Mouse (Mus musculus): ENCODE measurements at regions not wholly inside any gene's neighbourhood (a gene's known extent, or its start where the extent isn't known, plus 50 kb on each side); places are given as distances from the start of the nearest gene placed in this dataset.

GRCm38 (mm10) chr6:98502726-98503125, 160.2 kb upstream of the Gm765 start:
- H3K4me3 ChIP-seq (ENCODE audit: low read length), result no peak overlapping the region

GRCm38 (mm10) chr6:98499721-98500120, 157.2 kb upstream of the Gm765 start:
- Histone ChIP-seq H3K36me3 (ENCODE audit: control insufficient read depth, insufficient read depth, low read length) (no peaks in the 10 kb centered on the region), H3K9me3 (ENCODE audit: control insufficient read depth, low read length) (no peaks in the 10 kb centered on the region), H3K4me3 (ENCODE audit: low read length) (no peak overlapping the region), H3K4me2 (replicated peaks; ENCODE audit: low read depth, low read length) (no peak overlapping the region), H3K27me3 (ENCODE audit: control insufficient read depth, insufficient read depth, low read length) (no peaks in the 10 kb centered on the region), H3K27ac (ENCODE audit: low read depth, low read length) (no peak overlapping the region), H3K4me1 (ENCODE audit: control insufficient read depth, insufficient read depth, low read length) (no peaks in the 10 kb centered on the region), H3K9ac (ENCODE audit: low read depth, low read length) (no peak overlapping the region)
- WGBS, result 65% methylated on average over 5 of the region's 5 CpGs
- no peak for ATAC-seq (ENCODE audit: low FRiP score, low TSS enrichment)

More at GRCm38 (mm10) chr6:98502726-98503125, 160.2 kb upstream of the Gm765 start:
- Histone ChIP-seq H3K4me2 (replicated peaks; ENCODE audit: low read depth, low read length) (no peak overlapping the region), H3K9ac (ENCODE audit: low read depth, low read length) (no peak overlapping the region), H3K9me3 (ENCODE audit: control insufficient read depth, low read length) (no peaks in the 10 kb centered on the region), H3K4me1 (ENCODE audit: control insufficient read depth, insufficient read depth, low read length) (no peaks in the 10 kb centered on the region), H3K27ac (ENCODE audit: low read depth, low read length) (no peak overlapping the region), H3K36me3 (ENCODE audit: control insufficient read depth, insufficient read depth, low read length) (no peaks in the 10 kb centered on the region), H3K27me3 (ENCODE audit: control insufficient read depth, insufficient read depth, low read length) (no peaks in the 10 kb centered on the region)
- no peak for ATAC-seq (ENCODE audit: low FRiP score, low TSS enrichment)
- 83% methylated on average over 2 of the region's 2 CpGs for WGBS

GRCm38 (mm10) chr6:98486626-98487025, 144.1 kb upstream of the Gm765 start:
- 85% methylated on average over 3 of the region's 3 CpGs for WGBS

GRCm38 (mm10) chr6:98483319-98484123, 141.0 kb upstream of the Gm765 start:
- H3K4me3 ChIP-seq (ENCODE audit: low read length), result no peak overlapping the region
- H3K4me1 ChIP-seq (ENCODE audit: control insufficient read depth, insufficient read depth, low read length), result no peaks in the 10 kb centered on the region
- no peak overlapping the region for H3K9ac ChIP-seq (ENCODE audit: low read depth, low read length)
- H3K9me3 ChIP-seq (ENCODE audit: control insufficient read depth, low read length), result no peaks in the 10 kb centered on the region
- no peaks in the 10 kb centered on the region for H3K36me3 ChIP-seq (ENCODE audit: control insufficient read depth, insufficient read depth, low read length)
- ATAC-seq (ENCODE audit: low FRiP score, low TSS enrichment), result no peak
- no peaks in the 10 kb centered on the region for H3K27me3 ChIP-seq (ENCODE audit: control insufficient read depth, insufficient read depth, low read length)
- H3K4me2 ChIP-seq (replicated peaks; ENCODE audit: low read depth, low read length), result no peak overlapping the region
- WGBS, result 45% methylated on average over 3 of the region's 3 CpGs
- H3K27ac ChIP-seq (ENCODE audit: low read depth, low read length), result no peak overlapping the region

More at GRCm38 (mm10) chr6:98486626-98487025, 144.1 kb upstream of the Gm765 start:
- H3K36me3 ChIP-seq (ENCODE audit: control insufficient read depth, insufficient read depth, low read length), result no peaks in the 10 kb centered on the region
- no peak overlapping the region for H3K4me3 ChIP-seq (ENCODE audit: low read length)
- H3K4me1 ChIP-seq (ENCODE audit: control insufficient read depth, insufficient read depth, low read length), result no peaks in the 10 kb centered on the region
- H3K4me2 ChIP-seq (replicated peaks; ENCODE audit: low read depth, low read length), result no peak overlapping the region
- H3K9ac ChIP-seq (ENCODE audit: low read depth, low read length), result no peak overlapping the region
- H3K27me3 ChIP-seq (ENCODE audit: control insufficient read depth, insufficient read depth, low read length), result no peaks in the 10 kb centered on the region
- ATAC-seq (ENCODE audit: low FRiP score, low TSS enrichment), result no peak
- H3K9me3 ChIP-seq (ENCODE audit: control insufficient read depth, low read length), result no peaks in the 10 kb centered on the region
- no peak overlapping the region for H3K27ac ChIP-seq (ENCODE audit: low read depth, low read length)

- H3K36me3 ChIP-seq (ENCODE audit: control insufficient read depth, insufficient read depth, low read length), result no peaks in the 10 kb centered on the region
- H3K9me3 ChIP-seq (ENCODE audit: control insufficient read depth, low read length), result no peaks in the 10 kb centered on the region
- H3K4me2 ChIP-seq (replicated peaks; ENCODE audit: low read depth, low read length), result no peak overlapping the region
- H3K27ac ChIP-seq (ENCODE audit: low read depth, low read length), result no peak overlapping the region
- H3K4me3 ChIP-seq (ENCODE audit: low read length), result no peak overlapping the region
- ATAC-seq (ENCODE audit: low FRiP score, low TSS enrichment), result no peak
- no peaks in the 10 kb centered on the region for H3K27me3 ChIP-seq (ENCODE audit: control insufficient read depth, insufficient read depth, low read length)
- H3K9ac ChIP-seq (ENCODE audit: low read depth, low read length), result no peak overlapping the region
- 83% methylated on average over 2 of the region's 2 CpGs for WGBS
- no peaks in the 10 kb centered on the region for H3K4me1 ChIP-seq (ENCODE audit: control insufficient read depth, insufficient read depth, low read length)
Observed at GRCm38 (mm10) chr6:98482319-98482718, 139.8 kb upstream of the Gm765 start.

GRCm38 (mm10) chr6:98467563-98467962, 125.0 kb upstream of the Gm765 start:
- Histone ChIP-seq H3K27me3 (ENCODE audit: control insufficient read depth, insufficient read depth, low read length) (no peaks in the 10 kb centered on the region), H3K9me3 (ENCODE audit: control insufficient read depth, low read length) (no peaks in the 10 kb centered on the region), H3K4me3 (ENCODE audit: low read length) (no peak overlapping the region), H3K9ac (ENCODE audit: low read depth, low read length) (no peak overlapping the region), H3K27ac (ENCODE audit: low read depth, low read length) (no peak overlapping the region), H3K36me3 (ENCODE audit: control insufficient read depth, insufficient read depth, low read length) (no peaks in the 10 kb centered on the region), H3K4me2 (replicated peaks; ENCODE audit: low read depth, low read length) (no peak overlapping the region), H3K4me1 (ENCODE audit: control insufficient read depth, insufficient read depth, low read length) (no peaks in the 10 kb centered on the region)
- ATAC-seq (ENCODE audit: low FRiP score, low TSS enrichment), result no peak

- Histone ChIP-seq H3K36me3 (ENCODE audit: control insufficient read depth, insufficient read depth, low read length) (no peaks in the 10 kb centered on the region), H3K27me3 (ENCODE audit: control insufficient read depth, insufficient read depth, low read length) (no peaks in the 10 kb centered on the region), H3K9me3 (ENCODE audit: control insufficient read depth, low read length) (no peaks in the 10 kb centered on the region), H3K4me1 (ENCODE audit: control insufficient read depth, insufficient read depth, low read length) (no peaks in the 10 kb centered on the region), H3K9ac (ENCODE audit: low read depth, low read length) (no peak overlapping the region), H3K4me3 (ENCODE audit: low read length) (no peak overlapping the region), H3K4me2 (replicated peaks; ENCODE audit: low read depth, low read length) (no peak overlapping the region), H3K27ac (ENCODE audit: low read depth, low read length) (no peak overlapping the region)
- ATAC-seq (ENCODE audit: low FRiP score, low TSS enrichment), result no peak
- 69% methylated on average over 7 of the region's 7 CpGs for WGBS
Observed at GRCm38 (mm10) chr6:98452277-98452676, 109.7 kb upstream of the Gm765 start.

GRCm38 (mm10) chr6:98435676-98436075, 93.1 kb upstream of the Gm765 start:
- 33% methylated on average over 6 of the region's 6 CpGs for WGBS
- H3K4me2 ChIP-seq (replicated peaks; ENCODE audit: low read depth, low read length), result no peak overlapping the region

GRCm38 (mm10) chr6:98433286-98433685, 90.7 kb upstream of the Gm765 start:
- no peak for ATAC-seq (ENCODE audit: low FRiP score, low TSS enrichment)
- Histone ChIP-seq H3K4me1 (ENCODE audit: control insufficient read depth, insufficient read depth, low read length) (no peaks in the 10 kb centered on the region), H3K36me3 (ENCODE audit: control insufficient read depth, insufficient read depth, low read length) (no peaks in the 10 kb centered on the region), H3K27me3 (ENCODE audit: control insufficient read depth, insufficient read depth, low read length) (no peaks in the 10 kb centered on the region; the same call in 1 of the 2 replicates), H3K4me3 (ENCODE audit: low read length) (no peak overlapping the region), H3K9me3 (ENCODE audit: control insufficient read depth, low read length) (no peaks in the 10 kb centered on the region), H3K4me2 (replicated peaks; ENCODE audit: low read depth, low read length) (no peak overlapping the region), H3K27ac (ENCODE audit: low read depth, low read length) (no peak overlapping the region), H3K9ac (ENCODE audit: low read depth, low read length) (no peak overlapping the region)
- 54% methylated on average over 6 of the region's 6 CpGs for WGBS

More at GRCm38 (mm10) chr6:98435676-98436075, 93.1 kb upstream of the Gm765 start:
- no peak for ATAC-seq (ENCODE audit: low FRiP score, low TSS enrichment)
- Histone ChIP-seq H3K4me3 (ENCODE audit: low read length) (no peak overlapping the region), H3K27ac (ENCODE audit: low read depth, low read length) (no peak overlapping the region), H3K4me1 (ENCODE audit: control insufficient read depth, insufficient read depth, low read length) (no peaks in the 10 kb centered on the region), H3K36me3 (ENCODE audit: control insufficient read depth, insufficient read depth, low read length) (no peaks in the 10 kb centered on the region), H3K9me3 (ENCODE audit: control insufficient read depth, low read length) (no peaks in the 10 kb centered on the region), H3K9ac (ENCODE audit: low read depth, low read length) (no peak overlapping the region), H3K27me3 (ENCODE audit: control insufficient read depth, insufficient read depth, low read length) (no peaks in the 10 kb centered on the region; the same call in 1 of the 2 replicates)

All from kidney, embryonic 14.5 days (tissue).